Mouse (Mus musculus): ENCODE results near the gene Rgs17. TPM values are rescaled to one million over a fixed set of nuclear protein-coding genes. Genes with fewer than 3 reads are reported as not detected.

Rgs17 gene
- total and polyA plus RNA-seq, 2 experiments from 2014 or later, result 34.5 to 35.7 TPM

DNA sequence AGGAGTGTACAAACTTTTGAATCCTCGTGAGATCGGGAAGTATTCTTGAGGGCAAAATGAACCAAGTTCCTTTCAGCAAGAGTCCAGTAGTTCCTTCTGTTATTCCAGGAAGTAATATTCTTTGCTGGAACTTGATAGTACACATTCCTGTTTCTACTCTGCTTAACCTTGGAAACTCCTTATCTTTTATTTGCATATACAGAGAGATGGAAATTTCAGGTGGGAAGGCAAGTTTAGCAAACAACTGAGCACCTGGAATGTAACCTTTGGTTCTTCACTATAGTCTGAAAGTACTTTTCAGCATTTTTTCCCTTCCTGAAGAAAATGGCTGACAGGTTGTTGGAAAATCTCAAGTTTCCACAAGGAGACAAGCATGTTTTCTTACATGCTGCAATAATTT, 114.5 kb downstream of the Rgs17 start:
- Histone ChIP-seq H3K36me3 (ENCODE audit: insufficient read depth) (peaks cover 12% of the 10 kb centered on the region; the same call in 1 of the 2 replicates), H3K27ac (ENCODE audit: low read depth, low read length) (no peak overlapping the region), H3K4me3 (ENCODE audit: low read depth, low read length) (no peak overlapping the region), H3K4me1 (ENCODE audit: insufficient read depth) (peaks cover 5% of the 10 kb centered on the region; the same call in 1 of the 2 replicates), H3K4me2 (ENCODE audit: low read depth) (no peak overlapping the region), H3K9me3 (ENCODE audit: low read length) (no peaks in the 10 kb centered on the region), H3K27me3 (ENCODE audit: insufficient read depth, low read length) (no peaks in the 10 kb centered on the region), H3K9ac (no peak overlapping the region)
- TF ChIP-seq CTCF (IDR thresholded peaks at IDR 0.05; ENCODE audit: low read depth), result no peak
- DNase-seq, result no peak
- ATAC-seq, result no peak
- 91% methylated on average over 2 of the region's 2 CpGs for whole genome bisulfite sequencing

DNA sequence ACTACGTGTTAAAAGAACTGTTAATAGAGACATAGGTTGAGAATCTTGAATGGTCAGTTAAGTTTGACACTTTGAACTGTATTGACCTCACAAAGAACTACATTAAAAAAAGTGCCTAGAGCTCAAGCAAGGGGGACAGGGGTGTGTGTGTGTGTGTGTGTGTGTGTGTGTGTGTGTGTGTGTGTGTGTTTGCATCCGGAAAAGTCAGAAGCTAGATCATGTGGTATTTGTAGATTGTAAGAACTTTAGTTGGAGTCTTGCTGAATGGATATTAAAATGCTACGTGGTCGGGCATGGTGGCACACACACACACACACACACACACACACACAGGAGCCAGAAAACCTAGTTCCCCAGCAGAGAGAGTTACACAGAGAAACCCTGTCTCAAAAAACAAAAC, 115.2 kb downstream of the Rgs17 start:
- Histone ChIP-seq H3K27me3 (ENCODE audit: insufficient read depth, low read length) (no peaks in the 10 kb centered on the region), H3K36me3 (ENCODE audit: insufficient read depth) (peaks cover 6% of the 10 kb centered on the region; the same call in 1 of the 2 replicates), H3K27ac (ENCODE audit: low read depth, low read length) (no peak overlapping the region), H3K4me2 (ENCODE audit: low read depth) (no peak overlapping the region), H3K9me3 (ENCODE audit: low read length) (no peaks in the 10 kb centered on the region), H3K4me1 (ENCODE audit: insufficient read depth) (peaks cover 5% of the 10 kb centered on the region; the same call in 1 of the 2 replicates), H3K9ac (no peak overlapping the region), H3K4me3 (ENCODE audit: low read depth, low read length) (no peak overlapping the region)
- WGBS, result 73% methylated on average over 4 of the region's 4 CpGs
- DNase-seq (no peak), ATAC-seq (no peak)
- no peak for TF ChIP-seq CTCF (IDR thresholded peaks at IDR 0.05; ENCODE audit: low read depth)

DNA sequence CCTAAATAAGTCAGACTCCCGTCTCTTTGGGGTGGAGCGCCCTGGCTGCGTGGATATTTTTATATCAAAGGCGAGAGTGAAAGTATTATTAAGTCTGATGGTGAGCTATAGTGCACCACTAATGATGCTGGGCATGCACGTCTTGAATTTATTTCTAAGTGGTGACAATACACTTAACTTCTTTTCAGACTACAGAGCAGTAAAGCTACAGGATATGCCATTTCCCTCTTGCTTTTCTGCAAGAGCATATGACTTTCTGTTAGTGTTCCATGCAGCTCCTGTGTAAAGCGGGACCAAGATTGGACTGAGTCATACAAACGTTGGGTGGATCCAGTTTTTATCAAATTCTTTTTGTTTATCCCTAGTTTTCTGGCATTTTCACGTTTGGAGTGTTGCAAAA, 115.8 kb downstream of the Rgs17 start:
- no peak for TF ChIP-seq CTCF (IDR thresholded peaks at IDR 0.05; ENCODE audit: low read depth)
- peaks cover 5% of the 10 kb centered on the region; the same call in 1 of the 2 replicates for H3K4me1 ChIP-seq (ENCODE audit: insufficient read depth)
- no peaks in the 10 kb centered on the region for H3K9me3 ChIP-seq (ENCODE audit: low read length)
- ATAC-seq, result no peak
- peak overlapping the region; percentile 46 for H3K9ac ChIP-seq
- 7% methylated on average over 8 of the region's 8 CpGs for WGBS
- DNase-seq, result peak; percentile 42
- peak overlapping the region; percentile 98 for H3K4me2 ChIP-seq (ENCODE audit: low read depth)
- H3K36me3 ChIP-seq (ENCODE audit: insufficient read depth), result peaks cover 4% of the 10 kb centered on the region
- H3K27ac ChIP-seq (ENCODE audit: low read depth, low read length), result peak overlapping the region; percentile 86
- peak overlapping the region; percentile 68 for H3K4me3 ChIP-seq (ENCODE audit: low read depth, low read length)
- H3K27me3 ChIP-seq (ENCODE audit: insufficient read depth, low read length), result no peaks in the 10 kb centered on the region

DNA sequence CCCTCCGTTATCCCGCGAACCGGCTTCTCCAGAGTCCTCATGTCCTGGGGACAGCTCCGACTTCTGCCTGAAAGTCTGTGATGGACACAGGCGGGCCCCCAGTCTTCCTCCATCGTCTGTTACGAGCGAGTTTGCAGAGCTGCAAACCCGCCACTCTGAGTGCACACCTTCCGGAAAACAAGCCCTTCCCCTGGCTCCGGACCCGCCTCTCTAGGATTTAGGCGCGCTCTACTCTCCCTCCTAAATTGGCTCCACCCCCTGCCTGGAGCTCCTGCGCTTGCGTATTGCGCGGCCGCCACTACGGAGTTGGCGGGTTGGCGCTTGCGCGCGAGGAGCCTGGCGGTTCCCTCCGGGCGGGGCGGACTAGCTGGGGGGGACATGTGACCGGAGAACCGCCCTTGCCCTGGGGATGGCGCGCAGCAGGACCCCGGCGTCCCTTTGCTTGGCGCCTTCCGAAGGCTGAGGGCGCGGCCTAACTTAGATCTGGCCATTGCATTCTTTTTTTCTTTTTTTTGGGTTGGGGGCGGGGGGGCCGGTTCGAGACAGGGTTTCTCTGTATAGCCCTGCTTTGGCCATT, 116.4 kb downstream of the Rgs17 start:
- Histone ChIP-seq H3K4me1 (ENCODE audit: insufficient read depth) (peaks cover 5% of the 10 kb centered on the region; the same call in 1 of the 2 replicates), H3K4me3 (ENCODE audit: low read depth, low read length) (peak overlapping the region; percentile 68), H3K27ac (ENCODE audit: low read depth, low read length) (peak overlapping the region; percentile 86), H3K9ac (peak overlapping the region; percentile 46), H3K4me2 (ENCODE audit: low read depth) (peak overlapping the region; percentile 98), H3K9me3 (ENCODE audit: low read length) (no peaks in the 10 kb centered on the region), H3K36me3 (ENCODE audit: insufficient read depth) (peaks cover 4% of the 10 kb centered on the region; the same call in 1 of the 2 replicates), H3K27me3 (ENCODE audit: insufficient read depth, low read length) (no peaks in the 10 kb centered on the region)
- DNase-seq (peak; percentile 99), ATAC-seq (peak; percentile 95)
- 1% methylated on average over 42 of the region's 43 CpGs for WGBS
- TF ChIP-seq CTCF (IDR thresholded peaks at IDR 0.05; ENCODE audit: low read depth), result no peak; the same call in 1 of the 2 replicates

GRCm38 (mm10) chr10:5805243-5805730, 116.9 kb downstream of the Rgs17 start, which contains the start of gene Fbxo5:
Fbxo5 (minus strand) TSS chr10:5805600.
- Histone ChIP-seq H3K36me3 (ENCODE audit: insufficient read depth) (peaks cover 4% of the 10 kb centered on the region; the same call in 1 of the 2 replicates), H3K27me3 (ENCODE audit: insufficient read depth, low read length) (no peaks in the 10 kb centered on the region), H3K9me3 (ENCODE audit: low read length) (no peaks in the 10 kb centered on the region), H3K4me2 (ENCODE audit: low read depth) (peak within 1 kb of the TSS; percentile 98), H3K4me3 (ENCODE audit: low read depth, low read length) (peak within 1 kb of the TSS; percentile 68), H3K27ac (ENCODE audit: low read depth, low read length) (peak within 1 kb of the TSS; percentile 86), H3K4me1 (ENCODE audit: insufficient read depth) (peaks cover 5% of the 10 kb centered on the region; the same call in 1 of the 2 replicates), H3K9ac (peak within 1 kb of the TSS; percentile 46)
- no peak for TF ChIP-seq CTCF (IDR thresholded peaks at IDR 0.05; ENCODE audit: low read depth)
- DNase-seq, result peak; percentile 100
- WGBS, result 1% methylated on average over 41 of the region's 42 CpGs
- ATAC-seq, result peak; percentile 96

- Histone ChIP-seq H3K9ac (0 out of 2 replicates have a peak overlapping the region, but pooled peaks have one; percentile 14), H3K27ac (ENCODE audit: low read depth, low read length) (no peak overlapping the region), H3K4me1 (ENCODE audit: insufficient read depth) (peaks cover 5% of the 10 kb centered on the region; the same call in 1 of the 2 replicates), H3K9me3 (ENCODE audit: low read length) (no peaks in the 10 kb centered on the region), H3K27me3 (ENCODE audit: insufficient read depth, low read length) (no peaks in the 10 kb centered on the region), H3K4me3 (ENCODE audit: low read depth, low read length) (peak overlapping the region; percentile 68), H3K4me2 (ENCODE audit: low read depth) (peak overlapping the region; percentile 98), H3K36me3 (ENCODE audit: insufficient read depth) (peaks cover 9% of the 10 kb centered on the region; the same call in 1 of the 2 replicates)
- under 1% methylated on average over 24 of the region's 24 CpGs for WGBS
- TF ChIP-seq CTCF (IDR thresholded peaks at IDR 0.05; ENCODE audit: low read depth), result no peak
- ATAC-seq (no peak), DNase-seq (no peak)
Observed at GRCm38 (mm10) chr10:5804691-5805156, 117.5 kb downstream of the Rgs17 start.

DNA sequence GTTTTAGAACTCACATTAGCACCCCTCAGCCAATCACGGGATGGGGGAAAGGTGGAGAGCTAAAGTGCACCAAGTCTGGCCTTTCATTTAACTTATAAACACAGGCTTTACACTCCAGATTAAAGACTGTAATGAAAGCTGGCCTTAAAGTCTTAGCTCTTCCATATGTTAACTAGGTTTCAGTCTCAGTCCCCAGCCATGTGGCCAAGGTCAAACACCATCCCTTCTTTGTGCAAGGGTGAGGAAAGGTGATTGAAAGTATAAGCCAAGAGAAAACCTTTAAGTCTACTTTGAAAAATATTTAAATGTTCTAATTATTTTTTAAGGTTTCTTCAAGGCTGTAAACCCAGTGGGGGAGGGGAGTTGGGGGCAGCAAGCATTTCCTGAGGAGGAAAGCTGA, 118.5 kb downstream of the Rgs17 start:
- no peak for ATAC-seq
- peaks cover 5% of the 10 kb centered on the region; the same call in 1 of the 2 replicates for H3K4me1 ChIP-seq (ENCODE audit: insufficient read depth)
- no peak overlapping the region for H3K27ac ChIP-seq (ENCODE audit: low read depth, low read length)
- WGBS, result 6% methylated on average over 1 of the region's 1 CpGs
- H3K4me2 ChIP-seq (ENCODE audit: low read depth), result peak overlapping the region; percentile 3; the same call in 1 of the 2 replicates
- peak overlapping the region; percentile 3; the same call in 1 of the 2 replicates for H3K4me3 ChIP-seq (ENCODE audit: low read depth, low read length)
- no peak overlapping the region for H3K9ac ChIP-seq
- no peak for TF ChIP-seq CTCF (IDR thresholded peaks at IDR 0.05; ENCODE audit: low read depth)
- H3K27me3 ChIP-seq (ENCODE audit: insufficient read depth, low read length), result no peaks in the 10 kb centered on the region
- DNase-seq, result no peak
- H3K36me3 ChIP-seq (ENCODE audit: insufficient read depth), result peaks cover 10% of the 10 kb centered on the region; the same call in 1 of the 2 replicates
- H3K9me3 ChIP-seq (ENCODE audit: low read length), result no peaks in the 10 kb centered on the region

Measured in forebrain, postnatal 0 days (tissue).